Mouse (Mus musculus) cerebellum, adult 2 months (tissue): Measurements from ENCODE around the gene Phkg2. TPM values are rescaled to one million over a fixed set of nuclear protein-coding genes. Genes with fewer than 3 reads are reported as not detected.

Experiments
- DNase-seq, 2 experiments: peaks; one replicate each; pipeline ENCODE4 v3.0.0; 2021
- H3K27ac ChIP-seq: fragments of 200-500 bp; 2 replicates; pipeline ENCODE4 v1.5.1; 2012; ENCODE audit warnings: low read length, control low read depth, inconsistent platforms; ENCODE audit not compliant: insufficient read depth
- H3K27me3 ChIP-seq: fragments of 200-500 bp; 2 replicates; pipeline ENCODE4 v1.6.1; 2012; ENCODE audit warnings: inconsistent platforms, mild to moderate bottlenecking, low read length, moderate library complexity; ENCODE audit not compliant: control insufficient read depth, insufficient read depth
- H3K4me1 ChIP-seq: fragments of 200-500 bp; 2 replicates; pipeline ENCODE4 v1.6.1; 2011; ENCODE audit warnings: low read length; ENCODE audit not compliant: control insufficient read depth, insufficient read depth
- H3K4me3 ChIP-seq: fragments of 200-500 bp; replicated peaks from 2 replicates; pipeline ENCODE3; 2011; ENCODE audit warnings: mild to moderate bottlenecking, low read depth, low read length, control low read depth; ENCODE audit not compliant: insufficient read depth
- CTCF ChIP-seq: fragments of 200-500 bp; IDR thresholded peaks from 2 replicates; pipeline ENCODE4 v1.5.1; 2011; ENCODE audit warnings: low read depth, mild to moderate bottlenecking, control low read depth, low read length, moderate library complexity, borderline replicate concordance; ENCODE audit not compliant: insufficient read depth
- POLR2A ChIP-seq: fragments of 200-500 bp; IDR thresholded peaks from 2 replicates; pipeline ENCODE4 v1.6.1; 2011; ENCODE audit warnings: low read length, control low read depth, borderline replicate concordance; ENCODE audit not compliant: insufficient read depth
- WGBS: fragments of 180-500 bp; shearing (Covaris S2); methylation state at CpG from one replicate; pipeline ENCODE4 v1.1.7; 2018; 5-methylcytosine and 5-hydroxymethylcytosine counted together
- polyA plus RNA-seq: library from polyadenylated mRNA; depleted of rRNA; stranded (reverse); fragments of >200 nt; gene quantifications from 2 replicates; pipeline ENCODE4 v1.2.3, GENCODE M21; 2012

Gene Phkg2
- polyA plus RNA-seq, 1 experiment, result 161 TPM

- DNase-seq, result no peak
- 4% methylated on average over 29 of the region's 29 CpGs for WGBS
- Histone ChIP-seq H3K27me3 (no peaks in the 10 kb centered on the region), H3K27ac (no peak overlapping the region), H3K4me3 (peak overlapping the region; percentile 86), H3K4me1 (peaks cover 7% of the 10 kb centered on the region)
- no peak for TF ChIP-seq POLR2A
- TF ChIP-seq CTCF, result no peak
These were observed 15.8 kb downstream of the Phkg2 start for GRCm38 (mm10) chr7:127588901-127589300.

DNA sequence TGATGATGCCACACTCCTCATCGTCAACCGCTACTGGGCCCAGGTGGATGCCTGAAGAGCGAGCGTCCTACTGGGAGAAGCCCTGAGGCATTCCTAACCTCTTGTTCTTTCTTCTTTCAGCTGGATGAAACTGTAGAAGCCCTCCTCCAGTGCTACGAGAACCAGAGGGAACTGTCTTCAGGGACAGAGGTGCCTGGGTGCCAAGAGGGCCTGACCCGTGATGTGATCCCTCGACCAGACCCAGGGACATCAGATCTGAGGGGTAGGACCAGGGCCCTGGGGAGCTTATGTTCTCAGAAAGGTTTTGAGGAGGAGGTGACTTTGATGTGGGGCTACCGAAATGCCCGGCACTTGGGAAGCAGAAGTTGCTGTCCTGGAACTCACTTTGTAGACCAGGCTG lies 16.5 kb downstream of the Phkg2 start:
- TF ChIP-seq POLR2A (no peak), CTCF (no peak)
- no peak for DNase-seq
- 84% methylated on average over 9 of the region's 9 CpGs for WGBS
- Histone ChIP-seq H3K4me3 (peak overlapping the region; percentile 86), H3K27me3 (no peaks in the 10 kb centered on the region), H3K27ac (no peak overlapping the region), H3K4me1 (peaks cover 7% of the 10 kb centered on the region)

DNA sequence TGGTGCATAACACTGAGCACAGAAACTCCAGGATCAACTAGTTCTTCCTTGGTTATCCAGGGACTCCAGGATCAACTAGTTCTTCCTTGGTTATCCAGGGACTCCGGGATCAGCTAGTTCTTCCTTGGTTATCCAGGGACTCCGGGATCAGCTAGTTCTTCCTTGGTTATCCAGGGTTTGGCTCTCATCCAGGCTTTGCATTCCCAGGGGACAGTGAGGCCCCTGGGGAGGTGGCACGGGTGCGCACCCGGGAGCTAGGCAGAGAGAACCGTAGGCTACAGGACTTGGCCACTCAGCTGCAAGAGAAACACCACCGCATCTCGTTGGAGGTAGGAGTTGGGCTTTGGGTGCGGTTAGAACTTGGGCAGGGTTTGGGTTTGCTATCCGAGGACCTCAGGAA lies 18.0 kb downstream of the Phkg2 start:
- no peak for DNase-seq
- H3K27ac ChIP-seq, result no peak overlapping the region
- WGBS, result 79% methylated on average over 10 of the region's 10 CpGs
- no peak for TF ChIP-seq CTCF
- TF ChIP-seq POLR2A, result no peak
- peaks cover 7% of the 10 kb centered on the region for H3K4me1 ChIP-seq
- H3K4me3 ChIP-seq, result no peak overlapping the region
- no peaks in the 10 kb centered on the region for H3K27me3 ChIP-seq

- H3K27ac ChIP-seq, result no peak overlapping the region
- DNase-seq, result no peak
- H3K4me1 ChIP-seq, result peaks cover 7% of the 10 kb centered on the region
- WGBS, result 90% methylated on average over 14 of the region's 14 CpGs
- TF ChIP-seq POLR2A (no peak), CTCF (no peak)
- H3K4me3 ChIP-seq, result no peak overlapping the region
- no peaks in the 10 kb centered on the region for H3K27me3 ChIP-seq
These were observed 19.4 kb downstream of the Phkg2 start for GRCm38 (mm10) chr7:127592575-127592974.

- no peak for TF ChIP-seq CTCF
- TF ChIP-seq POLR2A, result no peak
- H3K4me1 ChIP-seq, result no peaks in the 10 kb centered on the region
- no peaks in the 10 kb centered on the region for H3K27me3 ChIP-seq
- H3K4me3 ChIP-seq, result no peak overlapping the region
- 95% methylated on average over 17 of the region's 17 CpGs for WGBS
- H3K27ac ChIP-seq, result no peak overlapping the region
- DNase-seq, result no peak
These were observed 23.6 kb downstream of the Phkg2 start for GRCm38 (mm10) chr7:127596747-127597146.

GRCm38 (mm10) chr7:127600612-127601011 lies 27.5 kb downstream of the Phkg2 start:
- no peak overlapping the region for H3K27ac ChIP-seq
- DNase-seq, result no peak
- H3K4me1 ChIP-seq, result no peaks in the 10 kb centered on the region
- no peaks in the 10 kb centered on the region for H3K27me3 ChIP-seq
- WGBS, result 83% methylated on average over 7 of the region's 7 CpGs
- TF ChIP-seq CTCF (no peak), POLR2A (no peak)
- H3K4me3 ChIP-seq, result no peak overlapping the region

DNA sequence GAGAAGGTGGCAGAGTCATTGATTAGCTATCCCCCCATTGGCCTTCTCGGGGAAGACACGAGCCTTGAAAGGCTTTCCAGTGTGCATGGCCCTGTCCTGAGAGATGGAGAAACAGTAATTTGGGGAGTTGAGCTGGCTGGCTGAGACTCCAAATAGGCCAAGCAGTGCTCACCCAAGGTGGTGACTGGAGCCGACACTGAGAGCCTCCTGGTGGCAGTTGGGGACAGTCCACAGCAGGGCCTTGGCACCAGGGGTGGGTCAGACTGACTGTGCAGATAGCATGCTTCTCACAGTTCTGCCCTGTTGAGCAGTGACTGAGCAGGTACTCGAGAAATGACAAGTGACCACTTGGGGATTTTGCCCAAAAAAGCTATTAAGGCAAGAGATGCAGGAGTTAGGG lies 28.6 kb downstream of the Phkg2 start:
- Histone ChIP-seq H3K27ac (no peak overlapping the region), H3K27me3 (no peaks in the 10 kb centered on the region), H3K4me1 (no peaks in the 10 kb centered on the region), H3K4me3 (no peak overlapping the region)
- DNase-seq, result no peak
- TF ChIP-seq POLR2A, result no peak
- TF ChIP-seq CTCF, result no peak
- 59% methylated on average over 4 of the region's 4 CpGs for WGBS

- no peak for DNase-seq
- H3K27me3 ChIP-seq, result no peaks in the 10 kb centered on the region
- WGBS, result 77% methylated on average over 2 of the region's 2 CpGs
These were observed 29.8 kb downstream of the Phkg2 start for GRCm38 (mm10) chr7:127602903-127603302.

GRCm38 (mm10) chr7:127604256-127604655 lies 31.1 kb downstream of the Phkg2 start:
- Histone ChIP-seq H3K4me3 (no peak overlapping the region), H3K27me3 (no peaks in the 10 kb centered on the region), H3K4me1 (no peaks in the 10 kb centered on the region), H3K27ac (no peak overlapping the region)
- no peak for TF ChIP-seq POLR2A
- no peak for TF ChIP-seq CTCF
- WGBS, result 87% methylated on average over 10 of the region's 10 CpGs
- DNase-seq, result no peak

More at GRCm38 (mm10) chr7:127602903-127603302, 29.8 kb downstream of the Phkg2 start:
- no peak for TF ChIP-seq POLR2A
- TF ChIP-seq CTCF, result no peak
- H3K27ac ChIP-seq, result no peak overlapping the region
- H3K4me1 ChIP-seq, result no peaks in the 10 kb centered on the region
- H3K4me3 ChIP-seq, result no peak overlapping the region
